In the genomic region with DNA sequence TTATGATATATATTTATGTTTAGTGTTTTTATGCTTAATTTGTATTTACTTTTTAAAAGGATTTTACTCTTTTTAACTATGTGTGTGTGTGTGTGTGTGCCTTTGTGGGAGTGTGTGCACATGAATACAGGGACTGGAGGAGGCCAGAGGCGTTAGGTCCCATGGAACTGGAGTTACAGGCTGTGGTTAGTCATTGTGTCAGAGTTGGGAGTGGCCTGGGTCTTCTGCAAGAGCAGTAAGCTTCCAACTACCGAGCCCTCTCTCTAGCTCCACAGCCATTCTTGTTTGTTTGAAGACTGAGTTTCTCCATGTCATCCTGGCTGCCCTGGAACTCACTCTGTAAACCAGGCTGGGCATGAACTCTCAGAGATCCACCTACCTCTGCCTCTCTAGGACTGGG, we compare ENCODE assay signal across 24 mouse cellular contexts. TPM values are rescaled to one million over a fixed set of nuclear protein-coding genes. Genes with fewer than 3 reads are reported as not detected.
DNase-seq lines count a peak whose midpoint lies in the region; ATAC-seq lines count a peak whose summit lies in the region.
"Had no signal": no experiment of that assay in that cellular context is flagged by ENCODE, and none has a peak within 500 bp of the region (broad histone marks: within the 10 kb centered on the region; RNA-seq: fewer than 3 reads in every experiment).

No protein-coding gene starts in this region.

- H3K36me3 ChIP-seq in limb, embryonic 15.5 days: no peaks in the 10 kb centered on the region
- no peaks in the 10 kb centered on the region for H3K36me3 ChIP-seq in limb, embryonic 10.5 days
- no peaks in the 10 kb centered on the region for H3K36me3 ChIP-seq in stomach, embryonic 15.5 days
- H3K36me3 ChIP-seq: embryonic facial prominence, embryonic 12.5 days; limb, embryonic 13.5 days; lung, embryonic 15.5 days; midbrain, embryonic 12.5 days; neural tube, embryonic 15.5 days had no signal

- no peak for DNase-seq in limb, embryonic 10.5 days (ENCODE audit: low spot score)
- DNase-seq in urinary bladder, postnatal 14 days (ENCODE audit: low spot score): peak; percentile 31
- DNase-seq in urinary bladder, adult 2 months (ENCODE audit: low spot score): no peak
- no peak for DNase-seq in Muller cell, postnatal 12 days (ENCODE audit: inconsistent ontology term)
- DNase-seq in frontal cortex, adult 2 months (ENCODE audit: extremely low spot score in 1 of 2, low spot score in 1 of 2): no peak
- DNase-seq: cerebellum, adult 11-12 months; cerebellum, postnatal 25 days; kidney, postnatal 36 days; thymus, postnatal 14 days had no signal

- ATAC-seq in limb, embryonic 15.5 days (ENCODE audit: insufficient number of reproducible peaks, low FRiP score, low TSS enrichment, low read depth): no peak
- no peak for ATAC-seq in stomach, embryonic 15.5 days (ENCODE audit: insufficient read depth, low FRiP score, low read depth)
- ATAC-seq: CD4-positive, CD25-positive, alpha-beta regulatory T cell, adult 4 months; forebrain, embryonic 13.5 days; hindbrain, embryonic 16.5 days; intestine, postnatal 0 days; Patski had no signal

- no peak overlapping the region for H3K9ac ChIP-seq in limb, embryonic 15.5 days
- no peak overlapping the region for H3K9ac ChIP-seq in stomach, embryonic 15.5 days
- H3K9ac ChIP-seq: embryonic facial prominence, embryonic 12.5 days; forebrain, embryonic 13.5 days; limb, embryonic 13.5 days; lung, embryonic 15.5 days; midbrain, embryonic 12.5 days; neural tube, embryonic 15.5 days had no signal

- H3K4me1 ChIP-seq in limb, embryonic 15.5 days: peaks cover 4% of the 10 kb centered on the region; the same call in 1 of the 2 replicates
- no peaks in the 10 kb centered on the region for H3K4me1 ChIP-seq in limb, embryonic 10.5 days
- H3K4me1 ChIP-seq in stomach, embryonic 15.5 days: 0 out of 2 replicates have a peak, but pooled peaks cover 4% of the 10 kb centered on the region
- H3K4me1 ChIP-seq: embryonic facial prominence, embryonic 12.5 days; forebrain, embryonic 13.5 days; neural tube, embryonic 15.5 days had no signal

- 36% methylated on average over 2 of the region's 2 CpGs for WGBS in limb, embryonic 15.5 days
- 62% methylated on average over 2 of the region's 2 CpGs for WGBS in limb, embryonic 10.5 days
- WGBS in stomach, embryonic 15.5 days: 35% methylated on average over 2 of the region's 2 CpGs

- H3K27me3 ChIP-seq in limb, embryonic 15.5 days: no peaks in the 10 kb centered on the region
- H3K27me3 ChIP-seq in limb, embryonic 10.5 days (ENCODE audit: low read depth, poor library complexity, severe bottlenecking): no peaks in the 10 kb centered on the region
- H3K27me3 ChIP-seq in stomach, embryonic 15.5 days (replicated peaks): no peaks in the 10 kb centered on the region
- H3K27me3 ChIP-seq: embryonic facial prominence, embryonic 12.5 days; forebrain, embryonic 13.5 days; limb, embryonic 13.5 days; lung, embryonic 15.5 days; midbrain, embryonic 12.5 days; neural tube, embryonic 15.5 days; Patski had no signal

- H3K9me3 ChIP-seq in limb, embryonic 15.5 days: no peaks in the 10 kb centered on the region
- no peaks in the 10 kb centered on the region for H3K9me3 ChIP-seq in limb, embryonic 10.5 days (replicated peaks)
- H3K9me3 ChIP-seq in stomach, embryonic 15.5 days: no peaks in the 10 kb centered on the region
- H3K9me3 ChIP-seq: embryonic facial prominence, embryonic 12.5 days; forebrain, embryonic 13.5 days; limb, embryonic 13.5 days; lung, embryonic 15.5 days; midbrain, embryonic 12.5 days; neural tube, embryonic 15.5 days had no signal

- no peak overlapping the region for H3K4me3 ChIP-seq in limb, embryonic 15.5 days
- H3K4me3 ChIP-seq in limb, embryonic 10.5 days: no peak overlapping the region
- H3K4me3 ChIP-seq in stomach, embryonic 15.5 days (replicated peaks): no peak overlapping the region
- H3K4me3 ChIP-seq: embryonic facial prominence, embryonic 12.5 days; forebrain, embryonic 13.5 days; limb, embryonic 13.5 days; lung, embryonic 15.5 days; midbrain, embryonic 12.5 days; neural tube, embryonic 15.5 days had no signal

- H3K27ac ChIP-seq in limb, embryonic 15.5 days: 0 out of 2 replicates have a peak overlapping the region, but pooled peaks have one; percentile 22
- H3K27ac ChIP-seq in limb, embryonic 10.5 days: no peak overlapping the region
- peak overlapping the region; percentile 48; the same call in 1 of the 2 replicates for H3K27ac ChIP-seq in stomach, embryonic 15.5 days
- H3K27ac ChIP-seq: embryonic facial prominence, embryonic 12.5 days; forebrain, embryonic 13.5 days; limb, embryonic 13.5 days; lung, embryonic 15.5 days; midbrain, embryonic 12.5 days; neural tube, embryonic 15.5 days had no signal

- no peak overlapping the region for H3K4me2 ChIP-seq in limb, embryonic 15.5 days
- H3K4me2 ChIP-seq in stomach, embryonic 15.5 days: no peak overlapping the region
- H3K4me2 ChIP-seq: embryonic facial prominence, embryonic 12.5 days; forebrain, embryonic 13.5 days; heart, embryonic 11.5 days; limb, embryonic 13.5 days; lung, embryonic 15.5 days; midbrain, embryonic 12.5 days; neural tube, embryonic 15.5 days had no signal

RNA-seq across cellular contexts. Expression of gene Mgat4e, which starts 27.2 kb away (rescaled TPM):
- polyA plus RNA-seq in limb, embryonic 15.5 days (2015; fragmentation: Nextera tagmentation; extraction: Ambion mirVana): 0.10 TPM in 1 of 2 replicates, not detected in the other
- not detected in 2 replicates for polyA plus RNA-seq in limb, embryonic 10.5 days (2016; fragmentation: Nextera tagmentation; extraction: Ambion mirVana)
- polyA plus RNA-seq in urinary bladder, adult 2 months (2012; rRNA removed): 0.12 and 0.29 TPM in 2 replicates
- polyA plus RNA-seq in stomach, embryonic 15.5 days (2015; fragmentation: Nextera tagmentation; extraction: Ambion mirVana): not detected in 2 replicates
- polyA plus RNA-seq in frontal cortex, adult 2 months (2012; rRNA removed): 0.08 TPM in 1 of 2 replicates, not detected in the other
- polyA plus RNA-seq: CD4-positive, CD25-positive, alpha-beta regulatory T cell, adult 4 months; forebrain, embryonic 13.5 days; heart, embryonic 11.5 days; heart, postnatal 0 days; hindbrain, embryonic 16.5 days; intestine, postnatal 0 days; kidney, embryonic 14.5 days; limb, embryonic 13.5 days; lung, embryonic 15.5 days; midbrain, embryonic 12.5 days; neural tube, embryonic 15.5 days; Patski had no signal

RNA-seq across cellular contexts. Expression of gene Rabif, which starts 27.9 kb away (rescaled TPM):
- polyA plus RNA-seq in limb, embryonic 15.5 days (2015; fragmentation: Nextera tagmentation; extraction: Ambion mirVana): 43.6 and 47.8 TPM in 2 replicates
- 36.6 and 38.2 TPM in 2 replicates for polyA plus RNA-seq in limb, embryonic 10.5 days (2016; fragmentation: Nextera tagmentation; extraction: Ambion mirVana)
- 21.6 and 24.7 TPM in 2 replicates for polyA plus RNA-seq in urinary bladder, adult 2 months (2012; rRNA removed)
- 37.2 and 42.7 TPM in 2 replicates for polyA plus RNA-seq in stomach, embryonic 15.5 days (2015; fragmentation: Nextera tagmentation; extraction: Ambion mirVana)
- polyA plus RNA-seq in frontal cortex, adult 2 months (2012; rRNA removed): 28.2 and 29.4 TPM in 2 replicates

RNA-seq across cellular contexts. Expression of gene Kdm5b, which starts 37.6 kb away (rescaled TPM):
- 63.9 and 80.8 TPM in 2 replicates for polyA plus RNA-seq in limb, embryonic 15.5 days (2015; fragmentation: Nextera tagmentation; extraction: Ambion mirVana)
- polyA plus RNA-seq in limb, embryonic 10.5 days (2016; fragmentation: Nextera tagmentation; extraction: Ambion mirVana): 67.1 and 81.9 TPM in 2 replicates
- 24.4 and 28.6 TPM in 2 replicates for polyA plus RNA-seq in urinary bladder, adult 2 months (2012; rRNA removed)
- 53.2 and 54.5 TPM in 2 replicates for polyA plus RNA-seq in stomach, embryonic 15.5 days (2015; fragmentation: Nextera tagmentation; extraction: Ambion mirVana)
- 29.9 and 31.5 TPM in 2 replicates for polyA plus RNA-seq in frontal cortex, adult 2 months (2012; rRNA removed)
